Mouse (Mus musculus) liver, adult (tissue): Measurements from ENCODE around the gene Stap2.

Source experiments
- GATA4 ChIP-seq: IDR thresholded peaks from 2 replicates; pipeline ENCODE4 v1.6.1; 2014; ENCODE audit warnings: mild to moderate bottlenecking, low read length; ENCODE audit not compliant: insufficient replicate concordance

Gene Stap2

GRCm38 (mm10) chr17:55990278-55990898, 15.0 kb downstream of the Stap2 start:
- TF ChIP-seq GATA4: no peak

DNA sequence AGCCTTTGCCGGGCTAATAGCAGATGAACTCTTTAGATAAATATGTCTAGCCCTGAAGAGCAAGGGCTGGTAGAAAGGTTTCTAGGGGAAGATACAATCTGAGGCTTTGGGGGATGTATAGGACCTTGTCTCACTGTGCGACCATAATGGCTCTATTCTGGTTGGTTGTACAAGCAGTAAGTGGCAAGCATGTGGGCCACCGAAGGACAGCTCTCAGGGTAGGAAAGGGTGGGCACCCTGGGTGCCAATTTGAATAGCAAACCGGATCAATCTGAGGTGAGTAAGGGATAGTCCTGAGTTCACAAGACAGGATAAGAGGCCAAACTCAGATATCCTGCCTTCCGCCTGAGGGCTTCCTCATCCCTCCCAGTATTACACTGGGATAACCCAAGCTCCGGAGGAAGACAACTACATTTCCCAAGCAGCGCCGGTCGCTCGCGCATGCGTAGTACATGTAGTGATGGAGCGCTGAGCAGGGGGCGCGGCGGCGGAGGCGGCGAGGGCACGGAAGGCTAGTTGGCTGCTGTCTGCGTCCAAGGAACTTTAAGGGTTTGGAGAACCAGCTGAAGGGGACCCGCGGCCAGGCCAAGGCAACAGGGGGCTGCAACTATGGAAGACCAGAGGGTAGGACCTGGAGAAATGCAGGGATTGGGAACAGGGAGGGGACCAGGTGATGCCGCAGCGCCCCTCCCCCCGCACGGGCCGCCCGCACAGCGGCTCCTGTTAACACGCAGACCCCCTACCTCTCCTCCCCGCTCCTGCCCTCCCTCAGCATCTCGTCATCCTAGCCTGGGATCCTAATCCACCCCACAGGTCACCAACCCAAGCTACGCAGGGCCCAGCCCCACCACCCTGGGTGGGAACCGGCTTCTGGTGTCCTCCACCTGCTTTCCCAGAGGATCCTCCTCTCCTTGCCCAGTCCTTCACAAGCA, 19.1 kb downstream of the Stap2 start, which contains the start of gene Fsd1:
Fsd1 (plus strand) TSS at position 480 of the 932 bp plus-strand sequence.
- no peak for TF ChIP-seq GATA4

DNA sequence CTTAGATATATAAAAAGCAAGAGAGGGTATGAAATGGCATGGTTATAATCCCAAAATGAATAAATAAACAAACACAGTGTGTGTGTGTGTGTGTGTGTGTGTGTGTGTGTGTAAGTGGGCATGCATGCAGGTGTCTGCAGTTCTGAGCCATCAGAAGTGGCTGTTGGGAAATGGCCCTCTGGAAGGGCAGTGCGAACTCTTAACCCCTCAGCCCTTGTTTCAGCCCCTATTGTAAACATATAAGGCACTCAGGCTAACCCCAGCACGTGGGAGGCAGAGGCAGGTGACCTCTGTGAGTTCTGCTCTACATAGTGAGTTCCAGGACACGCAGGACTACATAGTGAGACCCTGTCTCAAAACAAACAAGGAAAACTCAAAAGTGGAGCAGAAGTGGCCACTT, 28.1 kb downstream of the Stap2 start:
- TF ChIP-seq GATA4: no peak

GRCm38 (mm10) chr17:55976255-55976862, 29.0 kb downstream of the Stap2 start:
- no peak for TF ChIP-seq GATA4

DNA sequence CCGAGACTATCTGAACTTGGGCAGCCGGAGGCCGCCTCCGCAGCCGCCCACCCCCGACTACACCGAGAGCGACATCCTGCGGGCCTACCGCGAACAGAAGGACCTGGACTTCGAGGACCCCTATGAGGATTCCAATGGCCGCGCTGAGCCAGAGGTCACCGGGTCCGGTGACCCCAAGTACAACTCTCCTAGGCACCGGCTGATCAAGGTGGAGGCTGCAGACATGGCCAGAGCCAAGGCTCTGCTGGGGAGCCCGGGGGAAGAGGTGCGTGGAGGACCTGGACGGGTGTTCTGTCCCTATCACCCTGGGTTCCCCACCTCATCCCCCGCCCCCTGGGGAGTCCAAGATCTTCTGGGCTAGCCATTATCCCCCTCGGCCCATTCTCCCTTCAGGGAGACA, 33.9 kb downstream of the Stap2 start:
- no peak for TF ChIP-seq GATA4

DNA sequence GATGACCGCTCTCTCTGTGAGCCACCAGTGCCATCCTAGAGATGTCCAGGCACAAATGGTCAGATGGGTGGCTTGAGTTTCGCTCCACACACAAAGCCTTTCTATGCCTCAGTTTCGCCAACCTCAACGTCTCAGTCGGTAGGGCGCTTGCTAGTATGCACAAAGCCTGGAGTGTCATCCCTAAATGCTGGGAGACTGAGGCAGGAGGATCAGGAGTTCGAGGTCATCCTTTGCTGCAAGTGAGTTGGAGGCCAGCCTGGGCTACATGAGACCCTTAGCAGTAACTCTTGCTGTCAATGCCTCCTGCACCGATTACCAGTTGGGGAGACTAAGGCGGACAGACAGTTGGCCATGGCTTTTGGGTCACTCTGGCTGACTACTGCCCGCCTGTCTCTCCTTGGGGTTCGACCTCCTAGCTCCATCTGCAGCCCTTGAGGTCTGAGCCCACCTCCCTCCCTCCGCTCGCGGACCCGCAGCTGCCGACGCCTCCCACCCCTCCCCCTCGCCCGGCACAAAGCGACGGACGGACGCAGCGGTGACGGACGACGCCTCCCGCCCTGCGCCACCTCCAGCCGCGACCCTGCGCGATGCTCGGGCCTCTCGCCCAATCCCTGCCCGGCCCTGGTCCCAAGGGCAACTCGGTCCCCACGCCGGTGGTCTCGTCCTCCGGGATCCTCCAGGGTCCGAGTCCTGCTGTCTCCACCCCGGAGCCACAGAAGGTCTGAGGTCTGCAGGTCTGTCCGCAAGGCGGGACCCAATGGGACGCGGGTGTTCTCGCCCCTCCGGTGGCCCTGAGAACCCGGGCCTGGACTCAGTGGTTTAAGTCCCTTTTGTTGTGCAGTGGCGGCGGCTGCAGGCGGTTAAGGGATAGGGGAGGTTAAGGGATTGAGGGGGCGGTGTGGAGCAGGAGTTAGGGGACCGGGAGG, 35.2 kb downstream of the Stap2 start, which contains the start of gene Shd:
Shd (plus strand) TSS at position 502 of the 926 bp plus-strand sequence.
- TF ChIP-seq GATA4: no peak

DNA sequence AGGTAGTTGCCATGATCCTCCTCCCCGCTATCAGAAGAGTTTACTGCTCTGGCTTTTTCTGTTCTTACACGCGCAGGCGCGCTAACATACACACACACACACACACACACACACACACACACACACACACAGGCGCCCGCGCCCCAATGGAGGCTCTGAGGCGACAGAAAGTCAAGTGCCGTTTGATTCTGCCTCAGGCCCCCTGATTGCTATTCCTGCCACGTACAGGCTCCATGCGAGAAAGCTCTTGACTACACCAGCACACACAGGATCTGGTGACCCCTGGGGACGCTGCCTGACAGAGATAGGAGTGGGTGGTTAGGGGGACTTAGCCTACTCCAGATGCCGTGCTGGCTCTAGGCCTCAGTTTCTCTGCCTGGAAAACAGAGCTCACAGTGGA, 35.8 kb downstream of the Stap2 start:
- no peak for TF ChIP-seq GATA4

DNA sequence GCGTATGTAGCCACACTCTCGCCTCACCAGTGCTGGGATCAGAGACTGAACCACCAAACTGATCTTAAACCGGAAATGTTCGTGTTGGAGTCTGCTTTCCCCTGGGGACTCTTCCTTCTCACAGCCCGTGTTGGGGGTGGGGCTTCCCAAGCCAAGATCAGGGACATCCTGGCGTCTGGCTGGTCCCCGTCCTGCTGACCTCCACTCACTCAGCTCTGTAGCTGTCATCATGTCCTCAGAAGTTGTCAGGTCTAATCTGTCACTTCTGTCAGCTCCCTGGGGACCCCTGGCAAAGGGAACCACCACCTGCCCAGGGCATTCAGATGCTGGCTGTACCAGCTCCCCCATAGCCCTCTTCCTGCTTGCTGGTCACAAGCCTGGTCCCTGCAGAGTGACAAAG, 37.2 kb downstream of the Stap2 start:
- TF ChIP-seq GATA4: no peak

- no peak for TF ChIP-seq GATA4
These were observed 38.2 kb downstream of the Stap2 start for GRCm38 (mm10) chr17:55967186-55967585.

GRCm38 (mm10) chr17:55964996-55965395, 40.4 kb downstream of the Stap2 start:
- no peak for TF ChIP-seq GATA4

DNA sequence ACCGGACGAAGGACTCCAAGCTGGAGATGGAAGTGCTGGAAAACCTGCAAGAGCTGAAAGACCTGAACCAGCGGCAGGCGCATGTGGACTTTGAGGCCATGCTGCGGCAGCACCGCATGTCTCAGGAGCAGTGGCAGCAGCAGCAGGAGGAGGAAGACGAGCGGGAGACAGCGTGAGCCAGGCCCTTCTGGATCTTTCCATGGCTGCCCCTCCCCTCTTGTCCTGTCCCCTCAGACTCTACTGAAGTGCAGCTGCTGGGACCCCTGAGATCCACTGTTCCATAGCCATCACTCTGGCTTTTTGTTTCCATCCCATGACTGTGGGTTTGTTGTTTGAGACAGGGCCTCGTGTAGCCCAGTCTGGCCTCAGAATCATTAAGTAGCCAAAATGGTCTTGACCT, 40.9 kb downstream of the Stap2 start:
- no peak for TF ChIP-seq GATA4

DNA sequence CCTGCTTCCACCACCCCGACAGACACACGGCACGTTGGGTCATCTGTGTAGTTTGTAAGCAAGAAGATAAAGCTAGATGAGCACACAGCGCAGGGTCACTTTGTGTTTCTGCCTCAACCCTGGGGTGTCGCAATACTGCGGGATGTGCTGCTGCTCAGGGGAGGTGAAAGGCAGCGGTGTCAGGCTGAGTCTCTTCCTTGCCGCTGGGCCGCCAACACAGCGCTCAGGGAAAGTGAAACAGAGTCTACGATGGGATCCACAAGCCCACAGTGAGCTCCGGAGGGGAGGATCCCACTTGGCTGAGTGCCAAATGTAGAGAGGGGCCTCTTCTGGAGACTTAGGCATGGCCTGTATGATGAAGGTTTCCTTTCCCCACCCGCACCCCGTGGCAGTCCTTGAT, 42.2 kb downstream of the Stap2 start:
- TF ChIP-seq GATA4: no peak

DNA sequence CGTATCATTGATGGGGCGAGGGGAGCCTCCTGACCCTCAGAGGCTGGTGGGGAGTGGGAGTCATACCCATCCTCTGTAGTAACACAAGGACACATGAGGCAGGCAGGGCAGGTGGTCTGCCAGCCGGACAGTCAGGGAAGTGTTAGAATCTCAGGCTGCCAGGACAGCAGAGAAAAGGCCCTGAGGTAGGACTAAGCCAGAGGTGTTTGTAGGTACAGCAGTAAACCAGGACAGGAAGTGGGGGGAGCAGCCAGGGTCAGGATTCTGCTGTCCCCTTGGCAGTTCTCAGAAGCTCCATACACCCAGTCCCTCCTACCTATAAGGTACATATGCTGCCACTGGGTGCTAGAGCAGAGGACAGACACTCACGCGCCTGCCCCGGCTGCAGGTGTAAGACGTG, 43.8 kb downstream of the Stap2 start:
- TF ChIP-seq GATA4: no peak

GRCm38 (mm10) chr17:55960791-55961190, 44.6 kb downstream of the Stap2 start:
- no peak for TF ChIP-seq GATA4
